Mouse (Mus musculus) bone marrow macrophage, adult 2 months (primary cell): ENCODE measurements around the gene Dstyk.

Source experiments
- CTCF ChIP-seq: IDR thresholded peaks from 2 replicates; pipeline ENCODE4 v1.5.1; 2012; ENCODE audit warnings: low read depth, mild to moderate bottlenecking, low read length, moderate library complexity
- POLR2A ChIP-seq: IDR thresholded peaks from 2 replicates; pipeline ENCODE4 v1.6.1; 2012; ENCODE audit warnings: mild to moderate bottlenecking, low read depth, low read length, borderline replicate concordance

DNA sequence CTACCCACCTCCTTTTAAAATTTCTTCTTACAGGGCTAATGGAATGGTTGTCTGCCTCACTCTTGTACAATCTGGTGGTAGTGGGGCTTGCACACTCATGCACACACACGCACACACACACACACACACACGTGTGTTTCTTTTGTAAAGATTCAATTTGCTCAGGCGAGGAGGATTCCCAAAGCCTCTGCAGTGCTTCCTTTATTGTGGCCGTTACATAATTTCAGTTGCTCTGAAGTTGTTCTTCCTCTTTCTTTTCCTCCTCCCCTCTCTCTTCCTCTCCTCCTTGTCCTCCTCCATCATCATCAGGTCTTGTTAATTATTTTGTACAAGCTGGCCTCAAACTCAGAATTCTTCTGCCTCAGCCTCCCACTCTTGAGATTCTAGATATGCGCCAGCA is 20.0 kb downstream of the Dstyk start:
- TF ChIP-seq POLR2A (no peak), CTCF (no peak)
